Mouse (Mus musculus) neural tube, embryonic 14.5 days (tissue): ENCODE results near the gene Galr3. TPM values are rescaled to one million over a fixed set of nuclear protein-coding genes. Genes with fewer than 3 reads are reported as not detected.
"Not testable (repeated sequence)": the region's sequence is repeated elsewhere in the genome, so short reads cannot be mapped to it uniquely, and the experiment has no call there.

Experiments
- ATAC-seq: fragments of 200-750 bp; cut with Nextera tagmentation; 2 replicates; pipeline ENCODE4 v1.8.0; 2017; ENCODE audit warnings: low read depth, mild to moderate bottlenecking, moderate TSS enrichment, moderate library complexity
- H3K27ac ChIP-seq: fragments of 300-500 bp; sonication (generic); 2 replicates; pipeline ENCODE4 v1.5.1; 2014; ENCODE audit warnings: low read depth, mild to moderate bottlenecking, control low read depth, low read length, moderate library complexity, mixed read lengths
- H3K27me3 ChIP-seq: fragments of 300-500 bp; sonication (generic); 2 replicates; pipeline ENCODE4 v1.6.1; 2014; ENCODE audit warnings: low read length; ENCODE audit not compliant: control insufficient read depth, insufficient read depth
- H3K36me3 ChIP-seq: fragments of 300-500 bp; sonication (generic); 2 replicates; pipeline ENCODE4 v1.6.1; 2014; ENCODE audit warnings: low read length, mixed read lengths; ENCODE audit not compliant: control insufficient read depth, insufficient read depth
- H3K4me1 ChIP-seq: fragments of 300-500 bp; sonication (generic); 2 replicates; pipeline ENCODE4 v1.6.1; 2014; ENCODE audit warnings: low read length; ENCODE audit not compliant: control insufficient read depth, insufficient read depth
- H3K4me2 ChIP-seq: fragments of 300-500 bp; sonication (generic); 2 replicates; pipeline ENCODE4 v1.6.1; 2014; ENCODE audit warnings: mild to moderate bottlenecking, low read depth, low read length, control low read depth
- H3K4me3 ChIP-seq: fragments of 300-500 bp; sonication (generic); 2 replicates; pipeline ENCODE4 v1.5.1; 2014; ENCODE audit warnings: low read depth, low read length, control low read depth, mixed read lengths
- H3K9ac ChIP-seq: fragments of 300-500 bp; sonication (generic); replicated peaks from 2 replicates; pipeline ENCODE4 v1.6.1; 2014; ENCODE audit warnings: low read depth, mild to moderate bottlenecking, control low read depth, low read length, mixed read lengths
- H3K9me3 ChIP-seq: fragments of 300-500 bp; sonication (generic); 2 replicates; pipeline ENCODE4 v1.6.1; 2016; ENCODE audit warnings: low read length; ENCODE audit not compliant: control insufficient read depth
- WGBS: fragments of 180-500 bp; shearing (Covaris S2); extraction: QIAGEN DNeasy Blood & Tissue Kit; methylation state at CpG from one replicate; pipeline ENCODE4 v1.1.7; 2014; 5-methylcytosine and 5-hydroxymethylcytosine counted together
- polyA plus RNA-seq: library from polyadenylated mRNA; unstranded; fragments of >200 nt; fragmentation: Nextera tagmentation; extraction: Ambion mirVana; gene quantifications from 2 replicates; pipeline ENCODE4 v1.2.1, GENCODE M21; 2014

Gene Galr3
- polyA plus RNA-seq, 1 experiment from 2014 or later, result not detected

DNA sequence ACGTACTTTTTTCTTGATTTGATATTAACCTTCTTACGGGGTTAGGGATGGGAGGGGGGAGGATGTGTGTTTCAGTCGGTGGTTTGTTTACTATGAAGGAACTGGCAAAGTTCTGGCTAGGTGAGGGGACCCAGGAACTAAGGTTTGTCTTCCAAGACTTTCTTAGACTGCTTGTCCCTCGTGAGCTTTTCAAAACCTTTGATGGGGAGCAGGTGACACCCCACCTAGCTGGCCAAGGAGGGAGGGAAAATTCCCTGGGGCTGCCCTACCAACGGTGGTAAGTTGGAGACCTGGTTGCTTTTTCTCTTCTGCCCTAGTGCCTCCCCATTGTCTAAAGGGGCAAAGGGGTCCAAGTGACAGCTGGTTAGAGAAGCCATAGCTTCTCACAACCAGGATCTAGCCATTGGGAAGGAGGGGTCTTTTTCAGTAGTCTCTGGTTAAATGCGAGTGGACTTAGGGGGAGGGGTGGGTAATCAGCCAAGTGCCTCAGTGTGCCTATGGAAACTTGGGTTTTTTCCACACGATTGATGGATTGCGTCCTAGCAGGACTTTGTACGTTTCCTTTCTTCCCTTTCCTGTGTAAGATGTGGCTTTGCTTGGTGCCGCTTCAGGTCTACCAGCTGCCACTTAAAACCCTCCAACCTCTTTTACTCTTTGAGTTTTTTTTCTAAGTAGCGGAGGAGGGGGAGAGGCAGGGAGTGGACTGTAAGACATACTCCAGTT lies 12.0 kb upstream of the Galr3 start:
- Histone ChIP-seq H3K4me3 (peak overlapping the region; percentile 75), H3K9ac (peak overlapping the region; percentile 99), H3K27me3 (no peaks in the 10 kb centered on the region), H3K9me3 (no peaks in the 10 kb centered on the region), H3K27ac (peak overlapping the region; percentile 53; the same call in 1 of the 2 replicates), H3K36me3 (no peaks in the 10 kb centered on the region), H3K4me2 (peak overlapping the region; percentile 99), H3K4me1 (peaks cover 28% of the 10 kb centered on the region)
- no peak for ATAC-seq
- WGBS, result 5% methylated on average over 11 of the region's 11 CpGs

DNA sequence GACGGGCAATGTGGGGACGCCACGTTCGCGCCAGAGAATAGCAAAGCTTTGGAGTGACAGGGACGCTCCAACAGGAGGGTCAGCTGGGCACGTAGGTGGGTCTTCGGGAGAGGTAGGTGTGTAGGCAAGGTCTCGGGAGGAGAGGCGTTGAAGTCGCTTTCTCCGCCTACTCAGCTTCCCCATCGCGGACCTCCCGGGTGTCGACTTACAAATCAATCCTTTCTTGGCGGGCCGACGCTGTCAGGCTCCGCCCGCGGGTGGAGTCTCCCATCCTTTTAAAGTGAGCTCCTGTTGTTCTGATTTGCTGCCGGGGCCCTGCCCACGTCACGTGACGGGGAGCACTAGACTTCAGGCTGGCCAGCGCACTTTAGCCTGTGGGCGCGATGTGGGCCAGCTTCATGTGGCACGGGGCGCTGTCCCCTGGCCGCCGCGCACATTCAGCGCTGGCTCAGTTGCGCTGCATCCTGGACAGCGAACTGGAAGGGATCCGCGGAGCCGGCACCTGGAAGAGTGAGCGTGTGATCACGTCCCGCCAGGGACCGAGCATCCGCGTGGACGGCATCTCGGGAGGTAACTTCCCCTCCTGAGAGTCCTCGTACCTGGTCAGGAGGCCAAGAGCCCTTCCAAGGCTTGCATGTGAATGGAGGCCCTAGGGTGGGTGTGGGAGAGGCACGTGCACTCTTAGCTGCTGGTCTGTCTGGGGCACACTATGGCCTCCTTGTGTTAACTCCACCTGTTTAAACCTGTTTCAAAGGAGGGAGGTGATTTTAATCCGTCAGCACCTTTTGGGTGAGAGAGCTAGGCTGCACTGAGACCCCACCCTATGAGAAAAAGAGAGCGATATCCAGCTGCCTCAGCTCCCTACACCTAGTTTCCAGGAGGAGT lies 10.9 kb upstream of the Galr3 start:
- ATAC-seq, result peak; percentile 74
- WGBS, result under 1% methylated on average over 52 of the region's 52 CpGs
- Histone ChIP-seq H3K4me3 (peak overlapping the region; percentile 75), H3K9me3 (no peaks in the 10 kb centered on the region), H3K27ac (no peak overlapping the region), H3K36me3 (no peaks in the 10 kb centered on the region), H3K9ac (peak overlapping the region; percentile 43), H3K4me2 (peak overlapping the region; percentile 99), H3K4me1 (peaks cover 25% of the 10 kb centered on the region), H3K27me3 (no peaks in the 10 kb centered on the region)

DNA sequence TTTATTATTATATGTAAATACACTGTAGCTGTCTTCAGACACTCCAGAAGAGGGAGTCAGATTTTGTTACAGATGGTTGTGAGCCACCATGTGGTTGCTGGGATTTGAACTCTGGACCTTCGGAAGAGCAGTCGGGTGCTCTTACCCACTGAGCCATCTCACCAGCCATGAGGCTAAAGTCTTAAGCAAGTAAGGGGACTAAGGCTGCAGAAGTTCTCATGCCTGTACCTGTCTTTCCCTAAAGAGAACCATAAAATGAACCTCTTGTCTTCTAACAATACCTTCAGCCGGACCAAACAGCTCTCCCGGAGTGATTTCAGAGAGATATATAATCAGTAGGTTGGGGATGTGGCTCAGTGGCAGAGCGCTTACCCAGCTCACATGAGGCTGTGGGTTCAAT lies 9.8 kb upstream of the Galr3 start:
- H3K9ac ChIP-seq, H3K4me2 ChIP-seq: not testable (repeated sequence)
- 78% methylated on average over 5 of the region's 5 CpGs for WGBS

DNA sequence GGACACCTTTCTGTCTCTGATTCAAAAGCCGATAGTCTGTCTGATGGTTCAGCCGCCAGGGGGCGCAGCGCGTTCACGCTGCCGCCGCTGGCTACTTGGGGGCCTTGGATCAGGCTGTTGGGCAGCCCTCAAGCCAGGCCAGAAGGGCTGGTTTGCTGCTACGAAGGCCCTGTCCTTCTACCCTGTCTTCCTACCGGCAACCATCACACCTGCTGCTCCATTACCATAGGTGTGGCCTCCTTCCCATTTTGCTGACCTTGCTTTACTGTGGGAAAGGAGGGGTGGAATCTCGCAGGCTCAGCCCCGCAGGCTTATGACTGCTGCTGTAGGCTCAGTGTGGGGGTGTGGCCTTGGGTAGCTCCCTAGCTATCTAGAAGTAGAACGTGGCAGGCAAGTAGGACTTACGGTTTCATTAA lies 3.8 kb upstream of the Galr3 start:
- H3K4me2 ChIP-seq, result peak overlapping the region; percentile 24; the same call in 1 of the 2 replicates
- ATAC-seq, result peak; percentile 13; the same call in 1 of the 2 replicates
- H3K36me3 ChIP-seq, result no peaks in the 10 kb centered on the region
- H3K4me1 ChIP-seq, result peaks cover 7% of the 10 kb centered on the region; the same call in 1 of the 2 replicates
- WGBS, result 14% methylated on average over 14 of the region's 14 CpGs
- H3K27me3 ChIP-seq, result peaks cover 18% of the 10 kb centered on the region
- H3K4me3 ChIP-seq, result no peak overlapping the region
- no peak overlapping the region for H3K27ac ChIP-seq
- no peaks in the 10 kb centered on the region for H3K9me3 ChIP-seq
- no peak overlapping the region for H3K9ac ChIP-seq

More for the DNA sequence above, 9.8 kb upstream of the Galr3 start:
- peaks cover 21% of the 10 kb centered on the region for H3K4me1 ChIP-seq
- ATAC-seq, H3K36me3 ChIP-seq, H3K4me3 ChIP-seq, H3K9me3 ChIP-seq, H3K27ac ChIP-seq, H3K27me3 ChIP-seq: not testable (repeated sequence)

DNA sequence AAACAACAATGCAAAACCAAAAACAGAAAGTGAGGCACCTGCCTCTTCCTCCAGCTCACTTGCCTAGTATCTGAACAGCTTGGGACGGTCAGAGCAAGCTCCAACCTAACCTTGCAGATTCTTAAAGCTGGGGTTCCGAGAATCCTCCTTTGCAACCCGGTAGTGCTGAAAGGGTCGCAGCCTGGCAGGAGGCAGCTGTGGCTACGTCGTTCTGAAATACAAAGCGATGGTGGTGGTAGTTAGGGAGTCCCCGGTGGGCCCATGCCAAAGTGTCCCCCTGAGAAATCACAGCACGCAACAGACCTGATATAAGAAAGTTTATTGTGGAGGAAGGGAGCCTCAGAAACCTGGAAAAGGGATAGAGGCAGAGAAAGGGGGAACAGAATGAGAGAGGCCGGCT lies 3.4 kb upstream of the Galr3 start:
- Histone ChIP-seq H3K4me3 (no peak overlapping the region), H3K36me3 (no peaks in the 10 kb centered on the region), H3K4me2 (no peak overlapping the region), H3K27me3 (peaks cover 22% of the 10 kb centered on the region), H3K4me1 (peaks cover 10% of the 10 kb centered on the region; the same call in 1 of the 2 replicates), H3K9me3 (no peaks in the 10 kb centered on the region), H3K9ac (no peak overlapping the region), H3K27ac (no peak overlapping the region)
- no peak for ATAC-seq
- 58% methylated on average over 10 of the region's 10 CpGs for WGBS

DNA sequence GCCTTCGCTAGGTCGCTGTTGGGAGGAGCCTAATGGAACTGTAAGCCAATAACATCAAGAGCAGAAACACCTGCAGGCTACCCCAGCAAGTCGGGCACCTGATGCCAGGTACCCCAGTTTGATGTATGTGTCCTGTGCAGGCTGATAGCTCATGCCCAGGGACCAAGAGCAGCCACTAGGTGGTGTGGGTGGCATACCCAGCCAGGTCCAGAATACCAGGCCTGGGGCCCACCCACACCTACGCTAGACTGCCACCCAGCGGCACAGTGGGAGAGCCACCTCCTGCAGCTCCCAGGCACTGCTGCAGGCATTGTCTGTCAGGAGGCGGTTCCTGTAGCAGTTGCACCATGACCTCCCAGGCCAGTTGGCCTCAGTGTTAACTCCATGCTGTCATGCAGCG lies 2.8 kb upstream of the Galr3 start:
- Histone ChIP-seq H3K27ac (no peak overlapping the region), H3K4me3 (no peak overlapping the region), H3K27me3 (peaks cover 27% of the 10 kb centered on the region), H3K4me1 (peaks cover 10% of the 10 kb centered on the region; the same call in 1 of the 2 replicates), H3K4me2 (no peak overlapping the region), H3K36me3 (no peaks in the 10 kb centered on the region), H3K9me3 (no peaks in the 10 kb centered on the region), H3K9ac (no peak overlapping the region)
- 27% methylated on average over 7 of the region's 7 CpGs for WGBS
- ATAC-seq, result peak; percentile 29; the same call in 1 of the 2 replicates

DNA sequence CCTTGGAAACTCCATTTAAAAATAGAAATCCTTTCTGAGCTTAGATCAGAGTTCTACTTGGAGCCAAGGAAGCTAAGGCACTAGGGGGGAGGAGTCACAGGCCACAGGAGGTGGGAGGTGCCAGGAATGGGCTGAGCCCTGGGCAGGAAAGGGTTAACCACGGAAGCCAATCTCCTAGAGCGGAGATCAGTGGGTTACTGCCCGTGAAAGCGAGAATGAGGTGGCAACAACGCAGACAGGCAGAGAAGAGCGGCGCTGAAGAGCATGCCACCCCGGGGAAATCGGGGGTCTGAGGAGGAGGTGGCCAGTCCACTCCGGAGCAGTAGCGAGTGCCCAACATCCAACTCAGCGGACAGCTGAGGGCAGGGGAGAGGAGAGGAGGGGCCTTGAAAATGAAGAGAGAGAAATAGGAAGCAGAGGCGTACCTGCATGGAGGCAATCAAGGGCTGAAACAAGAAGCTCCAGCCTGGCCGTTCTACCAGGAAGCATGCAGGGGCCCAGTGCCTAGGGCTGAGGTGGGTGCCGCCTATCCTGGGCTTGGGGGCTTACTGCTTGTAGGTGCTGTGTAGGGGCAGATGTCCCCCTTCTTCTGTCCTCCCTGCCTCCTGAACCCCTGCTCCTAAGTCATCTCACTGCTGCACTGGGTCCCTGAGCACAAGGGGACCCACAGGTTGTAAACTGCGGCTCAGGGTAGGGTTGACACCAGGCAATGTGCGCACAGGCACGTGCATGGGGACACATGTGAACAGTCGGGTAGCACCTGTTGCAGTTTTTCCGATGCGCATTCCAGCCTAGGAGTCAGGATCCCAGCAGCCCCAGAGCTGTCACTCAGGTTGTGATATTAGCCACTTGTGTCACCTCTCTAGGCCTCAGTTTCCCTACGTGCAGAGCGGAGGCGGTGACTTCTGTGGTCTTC lies 926 bp upstream of the Galr3 start:
- ATAC-seq, result no peak
- 19% methylated on average over 24 of the region's 24 CpGs for WGBS
- peak overlapping the region; percentile 25; the same call in 1 of the 2 replicates for H3K9ac ChIP-seq
- no peaks in the 10 kb centered on the region for H3K36me3 ChIP-seq
- H3K9me3 ChIP-seq, result no peaks in the 10 kb centered on the region
- H3K4me1 ChIP-seq, result peaks cover 10% of the 10 kb centered on the region; the same call in 1 of the 2 replicates
- H3K4me2 ChIP-seq, result peak overlapping the region; percentile 37
- peak overlapping the region; percentile 9; the same call in 1 of the 2 replicates for H3K4me3 ChIP-seq
- no peak overlapping the region for H3K27ac ChIP-seq
- peaks cover 27% of the 10 kb centered on the region for H3K27me3 ChIP-seq

DNA sequence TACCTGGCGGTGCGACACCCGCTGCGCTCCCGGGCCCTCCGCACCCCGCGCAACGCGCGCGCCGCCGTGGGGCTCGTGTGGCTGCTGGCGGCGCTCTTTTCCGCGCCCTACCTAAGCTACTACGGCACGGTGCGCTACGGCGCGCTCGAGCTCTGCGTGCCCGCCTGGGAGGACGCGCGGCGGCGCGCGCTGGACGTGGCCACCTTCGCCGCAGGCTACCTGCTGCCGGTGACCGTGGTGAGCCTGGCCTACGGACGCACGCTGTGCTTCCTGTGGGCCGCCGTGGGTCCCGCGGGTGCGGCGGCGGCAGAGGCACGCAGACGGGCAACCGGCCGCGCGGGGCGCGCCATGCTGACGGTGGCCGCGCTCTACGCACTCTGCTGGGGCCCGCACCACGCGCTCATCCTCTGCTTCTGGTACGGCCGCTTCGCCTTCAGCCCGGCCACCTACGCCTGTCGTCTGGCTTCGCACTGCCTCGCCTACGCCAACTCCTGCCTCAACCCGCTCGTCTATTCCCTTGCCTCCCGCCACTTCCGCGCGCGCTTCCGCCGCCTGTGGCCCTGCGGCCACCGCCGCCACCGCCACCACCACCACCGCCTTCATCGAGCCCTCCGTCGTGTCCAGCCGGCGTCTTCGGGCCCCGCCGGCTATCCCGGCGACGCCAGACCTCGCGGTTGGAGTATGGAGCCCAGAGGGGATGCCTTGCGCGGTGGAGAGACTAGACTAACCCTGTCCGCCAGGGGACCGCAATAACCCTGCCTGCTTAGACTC lies 1.2 kb downstream of the Galr3 start:
- WGBS, result under 1% methylated on average over 85 of the region's 105 CpGs
- Histone ChIP-seq H3K9ac (peak overlapping the region; percentile 67), H3K27ac (peak overlapping the region; percentile 28; the same call in 1 of the 2 replicates), H3K36me3 (no peaks in the 10 kb centered on the region), H3K9me3 (no peaks in the 10 kb centered on the region), H3K4me1 (peaks cover 7% of the 10 kb centered on the region; the same call in 1 of the 2 replicates), H3K4me3 (peak overlapping the region; percentile 52), H3K4me2 (peak overlapping the region; percentile 89), H3K27me3 (peaks cover 27% of the 10 kb centered on the region)
- ATAC-seq, result peak; percentile 36; the same call in 1 of the 2 replicates
